Mouse (Mus musculus) lung, postnatal 14 days (tissue): ENCODE measurements around the gene Pnmt.

Experiments
- DNase-seq: peaks from one replicate; pipeline ENCODE4 v3.0.0; 2021

The Pnmt gene

GRCm38 (mm10) chr11:98418939-98419547 lies 32.8 kb downstream of the Pnmt start:
- DNase-seq = peak; percentile 44

DNA sequence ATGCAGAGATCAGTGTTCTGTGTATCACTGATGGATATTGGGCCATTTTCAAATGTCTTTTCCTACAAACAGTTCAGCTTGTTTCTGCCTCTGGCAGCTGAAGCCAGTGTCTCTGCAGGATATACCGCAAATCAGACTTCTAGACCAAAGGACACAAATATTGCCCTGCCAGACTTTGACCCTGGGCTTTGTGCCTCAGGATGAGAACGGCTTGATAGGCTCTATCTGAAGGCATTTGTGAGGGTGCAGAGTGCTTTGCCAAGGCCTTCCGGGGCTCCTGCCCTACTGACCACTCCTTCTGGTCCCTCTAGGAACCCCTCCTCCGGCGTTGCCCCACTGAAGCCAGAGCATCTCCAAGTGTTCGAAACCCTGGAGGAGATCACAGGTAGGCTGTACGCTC lies 40.3 kb downstream of the Pnmt start:
- DNase-seq = no peak

DNA sequence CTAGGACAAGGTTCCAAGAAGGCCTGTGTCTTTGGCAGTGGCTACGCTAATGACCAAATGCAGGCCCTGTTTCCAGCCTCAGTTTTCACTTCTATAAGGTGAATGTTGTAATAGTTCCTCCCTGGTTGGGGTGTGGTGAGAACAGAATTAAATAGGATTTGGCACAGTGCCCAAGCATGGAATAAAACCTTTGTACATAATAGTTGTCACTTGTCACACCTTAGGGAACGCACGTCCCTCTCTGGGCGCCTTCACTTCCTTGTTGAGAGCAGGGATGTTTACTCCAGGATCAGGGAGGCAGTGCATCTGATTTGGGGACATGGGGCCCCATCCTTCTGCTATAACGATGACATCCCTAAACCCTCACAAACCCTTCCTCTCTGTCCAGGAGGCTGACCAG lies 42.2 kb downstream of the Pnmt start:
- DNase-seq = no peak

DNA sequence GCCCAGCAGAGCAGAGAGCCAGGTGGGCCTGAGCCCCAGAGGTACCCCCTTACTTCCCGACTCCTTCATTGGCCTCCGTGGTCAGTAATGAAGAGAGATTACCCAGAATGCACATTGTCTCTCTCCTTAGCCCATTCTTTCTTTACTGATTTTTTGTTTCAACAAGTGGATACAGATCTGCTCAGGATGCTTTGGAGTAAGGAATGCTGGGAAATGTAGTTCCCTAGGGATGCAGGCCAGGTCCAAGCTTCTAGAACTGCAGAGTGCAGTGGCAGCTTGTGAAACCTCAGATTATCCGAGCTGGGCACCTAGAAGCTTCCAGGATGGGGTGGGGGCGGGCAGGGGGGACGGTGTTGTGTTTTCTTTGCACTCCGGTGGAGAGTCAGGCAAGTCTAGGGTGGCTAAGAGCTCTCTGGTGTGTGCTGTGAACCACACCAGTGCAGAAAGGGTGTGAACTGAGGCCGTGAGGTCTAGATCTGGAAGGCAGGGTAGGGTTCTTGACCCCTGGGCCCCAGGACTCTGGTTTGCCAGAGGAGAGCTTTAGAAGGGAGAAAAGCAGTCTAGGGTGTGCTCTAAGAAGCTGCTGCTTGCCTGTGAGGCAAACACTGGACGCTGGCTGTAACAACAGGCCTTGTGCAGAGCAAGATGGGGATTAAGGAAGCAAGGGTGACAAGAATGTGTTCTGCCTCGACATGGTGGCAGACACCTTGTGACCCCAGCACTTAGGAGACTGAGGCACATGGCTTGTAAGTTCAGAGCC lies 45.7 kb downstream of the Pnmt start:
- DNase-seq = no peak

- no peak for DNase-seq
These were observed 49.5 kb downstream of the Pnmt start for GRCm38 (mm10) chr11:98435723-98436122.

DNA sequence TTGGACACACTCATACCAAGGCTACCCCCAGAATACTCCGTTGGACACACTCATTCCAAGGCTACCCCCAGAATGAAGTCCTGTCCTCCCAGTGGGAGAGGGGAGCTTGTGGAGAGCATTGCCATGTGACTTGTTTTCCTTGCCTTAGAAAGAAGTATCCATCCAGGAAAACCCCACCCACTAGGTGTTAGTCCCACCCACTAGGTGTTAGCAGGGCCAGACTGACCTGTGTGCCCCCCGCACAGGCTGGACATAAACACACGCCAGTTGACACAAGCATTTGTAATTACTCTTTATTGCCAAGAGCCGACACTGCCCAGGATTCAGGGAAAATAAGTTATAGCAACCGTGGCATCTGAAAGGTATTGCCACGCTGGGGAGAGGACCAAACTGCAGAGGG lies 51.2 kb downstream of the Pnmt start:
- no peak for DNase-seq
